Mouse (Mus musculus): ENCODE results near the gene Adamts17.

- TF ChIP-seq ETS1 (conservative IDR thresholded peaks at IDR 0.05; ENCODE audit: low read depth, low read length), result no peak
- no peak for TF ChIP-seq POLR2A (IDR thresholded peaks at IDR 0.05; ENCODE audit: low read depth, low read length)
- TF ChIP-seq USF1 (IDR thresholded peaks at IDR 0.05; ENCODE audit: low read depth, low read length), result no peak
- TF ChIP-seq ZNF384 (IDR thresholded peaks at IDR 0.05; ENCODE audit: low read depth, low read length), result no peak
- no peak for TF ChIP-seq GABPA (IDR thresholded peaks at IDR 0.05; ENCODE audit: insufficient replicate concordance, low read depth, low read length)
- TF ChIP-seq CTCF (conservative IDR thresholded peaks at IDR 0.05 in 1 of 2, IDR thresholded peaks at IDR 0.05 in 1 of 2; ENCODE audit: low read depth in 2 of 2, low read length in 2 of 2), result no peak
Measured at GRCm38 (mm10) chr7:66843846-66844245, 4.3 kb downstream of the Adamts17 start.
